Mouse (Mus musculus): ENCODE results near the gene Gzmn. TPM values are rescaled to one million over a fixed set of nuclear protein-coding genes. Genes with fewer than 3 reads are reported as not detected.
"Not testable (repeated sequence)": the region's sequence is repeated elsewhere in the genome, so short reads cannot be mapped to it uniquely, and the experiment has no call there.

Gzmn gene
- polyA plus RNA-seq, 1 experiment from 2014 or later: not detected

GRCm38 (mm10) chr14:56173396-56173795, 1.0 kb downstream of the Gzmn start:
- Histone ChIP-seq H3K4me1 (ENCODE audit: control insufficient read depth, insufficient read depth, low read length) (no peaks in the 10 kb centered on the region), H3K27me3 (ENCODE audit: control insufficient read depth, insufficient read depth, low read length) (no peaks in the 10 kb centered on the region), H3K4me2 (ENCODE audit: low read depth, low read length) (no peak overlapping the region), H3K27ac (replicated peaks; ENCODE audit: low read depth, low read length) (no peak overlapping the region), H3K4me3 (ENCODE audit: low read depth, low read length) (no peak overlapping the region), H3K36me3 (replicated peaks; ENCODE audit: control insufficient read depth, insufficient read depth, low read depth, low read length) (no peaks in the 10 kb centered on the region), H3K9ac (replicated peaks; ENCODE audit: low read length) (no peak overlapping the region), H3K9me3 (replicated peaks; ENCODE audit: control insufficient read depth, low read length) (no peaks in the 10 kb centered on the region)
- DNase-seq (ENCODE audit: low spot score) (no peak), ATAC-seq (replicated peaks; ENCODE audit: insufficient number of reproducible peaks, low FRiP score, low TSS enrichment, low read depth) (no peak)
- 89% methylated on average over 6 of the region's 6 CpGs for WGBS

- DNase-seq (ENCODE audit: low spot score): no peak
- 86% methylated on average over 5 of the region's 5 CpGs for WGBS
- H3K9me3 ChIP-seq (replicated peaks; ENCODE audit: control insufficient read depth, low read length): no peaks in the 10 kb centered on the region
- H3K9ac ChIP-seq (replicated peaks; ENCODE audit: low read length): no peak overlapping the region
- no peak overlapping the region for H3K4me2 ChIP-seq (ENCODE audit: low read depth, low read length)
- H3K27me3 ChIP-seq (ENCODE audit: control insufficient read depth, insufficient read depth, low read length): no peaks in the 10 kb centered on the region
- H3K4me1 ChIP-seq (ENCODE audit: control insufficient read depth, insufficient read depth, low read length): no peaks in the 10 kb centered on the region
- no peak for ATAC-seq (replicated peaks; ENCODE audit: insufficient number of reproducible peaks, low FRiP score, low TSS enrichment, low read depth)
- H3K4me3 ChIP-seq (ENCODE audit: low read depth, low read length): no peak overlapping the region
- H3K36me3 ChIP-seq (replicated peaks; ENCODE audit: control insufficient read depth, insufficient read depth, low read depth, low read length): no peaks in the 10 kb centered on the region
- no peak overlapping the region for H3K27ac ChIP-seq (replicated peaks; ENCODE audit: low read depth, low read length)
Measured at GRCm38 (mm10) chr14:56172744-56173143, 1.7 kb downstream of the Gzmn start.

GRCm38 (mm10) chr14:56168009-56168408, 6.4 kb downstream of the Gzmn start:
- 87% methylated on average over 6 of the region's 6 CpGs for WGBS
- Histone ChIP-seq H3K9ac (replicated peaks; ENCODE audit: low read length) (no peak overlapping the region), H3K4me3 (ENCODE audit: low read depth, low read length) (no peak overlapping the region), H3K4me2 (ENCODE audit: low read depth, low read length) (no peak overlapping the region), H3K36me3 (replicated peaks; ENCODE audit: control insufficient read depth, insufficient read depth, low read depth, low read length) (no peaks in the 10 kb centered on the region), H3K27ac (replicated peaks; ENCODE audit: low read depth, low read length) (no peak overlapping the region), H3K27me3 (ENCODE audit: control insufficient read depth, insufficient read depth, low read length) (no peaks in the 10 kb centered on the region), H3K9me3 (replicated peaks; ENCODE audit: control insufficient read depth, low read length) (no peaks in the 10 kb centered on the region), H3K4me1 (ENCODE audit: control insufficient read depth, insufficient read depth, low read length) (no peaks in the 10 kb centered on the region)
- ATAC-seq (replicated peaks; ENCODE audit: insufficient number of reproducible peaks, low FRiP score, low TSS enrichment, low read depth): no peak
- no peak for DNase-seq (ENCODE audit: low spot score)

- H3K27ac ChIP-seq (replicated peaks; ENCODE audit: low read depth, low read length): no peak overlapping the region
- H3K4me1 ChIP-seq (ENCODE audit: control insufficient read depth, insufficient read depth, low read length): no peaks in the 10 kb centered on the region
- no peak overlapping the region for H3K4me3 ChIP-seq (ENCODE audit: low read depth, low read length)
- H3K36me3 ChIP-seq (replicated peaks; ENCODE audit: control insufficient read depth, insufficient read depth, low read depth, low read length): no peaks in the 10 kb centered on the region
- no peak for ATAC-seq (replicated peaks; ENCODE audit: insufficient number of reproducible peaks, low FRiP score, low TSS enrichment, low read depth)
- 84% methylated on average over 2 of the region's 2 CpGs for WGBS
- DNase-seq (ENCODE audit: low spot score): no peak
- H3K27me3 ChIP-seq (ENCODE audit: control insufficient read depth, insufficient read depth, low read length): no peaks in the 10 kb centered on the region
- no peak overlapping the region for H3K4me2 ChIP-seq (ENCODE audit: low read depth, low read length)
- H3K9ac ChIP-seq (replicated peaks; ENCODE audit: low read length): no peak overlapping the region
- no peaks in the 10 kb centered on the region for H3K9me3 ChIP-seq (replicated peaks; ENCODE audit: control insufficient read depth, low read length)
Measured at GRCm38 (mm10) chr14:56162109-56162508, 12.3 kb downstream of the Gzmn start.

GRCm38 (mm10) chr14:56159479-56159878, 14.9 kb downstream of the Gzmn start, which contains the start of gene Gzmg:
Gene Gzmg (minus strand): TSS chr14:56159579.
- H3K27me3 ChIP-seq (ENCODE audit: control insufficient read depth, insufficient read depth, low read length); H3K27ac ChIP-seq (replicated peaks; ENCODE audit: low read depth, low read length); H3K4me2 ChIP-seq (ENCODE audit: low read depth, low read length); H3K9me3 ChIP-seq (replicated peaks; ENCODE audit: control insufficient read depth, low read length); H3K36me3 ChIP-seq (replicated peaks; ENCODE audit: control insufficient read depth, insufficient read depth, low read depth, low read length); DNase-seq (ENCODE audit: low spot score); H3K4me3 ChIP-seq (ENCODE audit: low read depth, low read length); ATAC-seq (replicated peaks; ENCODE audit: insufficient number of reproducible peaks, low FRiP score, low TSS enrichment, low read depth); H3K4me1 ChIP-seq (ENCODE audit: control insufficient read depth, insufficient read depth, low read length); H3K9ac ChIP-seq (replicated peaks; ENCODE audit: low read length): not testable (repeated sequence)
- WGBS: 83% methylated on average over 2 of the region's 2 CpGs

- Histone ChIP-seq H3K27me3 (ENCODE audit: control insufficient read depth, insufficient read depth, low read length) (no peaks in the 10 kb centered on the region), H3K9ac (replicated peaks; ENCODE audit: low read length) (no peak overlapping the region), H3K36me3 (replicated peaks; ENCODE audit: control insufficient read depth, insufficient read depth, low read depth, low read length) (no peaks in the 10 kb centered on the region), H3K9me3 (replicated peaks; ENCODE audit: control insufficient read depth, low read length) (no peaks in the 10 kb centered on the region), H3K4me1 (ENCODE audit: control insufficient read depth, insufficient read depth, low read length) (no peaks in the 10 kb centered on the region), H3K4me2 (ENCODE audit: low read depth, low read length) (no peak overlapping the region), H3K27ac (replicated peaks; ENCODE audit: low read depth, low read length) (no peak overlapping the region), H3K4me3 (ENCODE audit: low read depth, low read length) (no peak overlapping the region)
- DNase-seq (ENCODE audit: low spot score) (no peak), ATAC-seq (replicated peaks; ENCODE audit: insufficient number of reproducible peaks, low FRiP score, low TSS enrichment, low read depth) (no peak)
- 72% methylated on average over 2 of the region's 2 CpGs for WGBS
Measured at GRCm38 (mm10) chr14:56155340-56155739, 19.1 kb downstream of the Gzmn start.

GRCm38 (mm10) chr14:56133675-56134074, 40.7 kb downstream of the Gzmn start:
- not testable (repeated sequence) for DNase-seq (ENCODE audit: low spot score); H3K9me3 ChIP-seq (replicated peaks; ENCODE audit: control insufficient read depth, low read length); H3K4me3 ChIP-seq (ENCODE audit: low read depth, low read length); H3K9ac ChIP-seq (replicated peaks; ENCODE audit: low read length); H3K27me3 ChIP-seq (ENCODE audit: control insufficient read depth, insufficient read depth, low read length); H3K36me3 ChIP-seq (replicated peaks; ENCODE audit: control insufficient read depth, insufficient read depth, low read depth, low read length); ATAC-seq (replicated peaks; ENCODE audit: insufficient number of reproducible peaks, low FRiP score, low TSS enrichment, low read depth); H3K27ac ChIP-seq (replicated peaks; ENCODE audit: low read depth, low read length); H3K4me2 ChIP-seq (ENCODE audit: low read depth, low read length); H3K4me1 ChIP-seq (ENCODE audit: control insufficient read depth, insufficient read depth, low read length)
- 96% methylated on average over 1 of the region's 1 CpGs for WGBS

GRCm38 (mm10) chr14:56132508-56132907, 41.9 kb downstream of the Gzmn start, which contains the start of gene Gzmd:
Gene Gzmd (minus strand): TSS chr14:56132608.
- not testable (repeated sequence) for ATAC-seq (replicated peaks; ENCODE audit: insufficient number of reproducible peaks, low FRiP score, low TSS enrichment, low read depth); H3K4me2 ChIP-seq (ENCODE audit: low read depth, low read length); H3K27ac ChIP-seq (replicated peaks; ENCODE audit: low read depth, low read length); H3K9me3 ChIP-seq (replicated peaks; ENCODE audit: control insufficient read depth, low read length); H3K9ac ChIP-seq (replicated peaks; ENCODE audit: low read length); H3K27me3 ChIP-seq (ENCODE audit: control insufficient read depth, insufficient read depth, low read length); H3K4me1 ChIP-seq (ENCODE audit: control insufficient read depth, insufficient read depth, low read length); H3K36me3 ChIP-seq (replicated peaks; ENCODE audit: control insufficient read depth, insufficient read depth, low read depth, low read length); H3K4me3 ChIP-seq (ENCODE audit: low read depth, low read length); DNase-seq (ENCODE audit: low spot score)
- 86% methylated on average over 2 of the region's 2 CpGs for WGBS
